Comparison of ENCODE assay signal across 1 mouse cellular context in genomic region chr2:142900862-142901805, GRCm38 (mm10).
A peak's percentile ranks its signal among the peaks of the same experiment; 100 is the strongest.
TF ChIP-seq lines count a peak whose summit lies in the region.

Gene Kif16b, minus strand, starts transcription at chr2:142901531.

TF ChIP-seq in CH12.LX, 34 proteins besides CTCF, POLR2A, EP300 and RAD21 (continued from another document):
- peak; percentile 73; the same call in 1 of the 2 replicates for TF ChIP-seq MAZ (IDR thresholded peaks at IDR 0.05; ENCODE audit: low read depth, low read length)
- no peak; the same call in 1 of the 2 replicates for TF ChIP-seq USF1 (IDR thresholded peaks at IDR 0.05; ENCODE audit: low read depth, low read length)
- peak; percentile 95 for TF ChIP-seq NRF1 (IDR thresholded peaks at IDR 0.05; ENCODE audit: low read depth, low read length)
- TF ChIP-seq SIN3A (IDR thresholded peaks at IDR 0.05; ENCODE audit: low read length): peak; percentile 74
- no peak for TF ChIP-seq JUN (IDR thresholded peaks at IDR 0.05; ENCODE audit: insufficient read depth, low read depth, low read length)
- peak; percentile 78 for TF ChIP-seq HCFC1 (IDR thresholded peaks at IDR 0.05; ENCODE audit: low read depth, low read length)
- peak; percentile 81 for TF ChIP-seq MXI1 (IDR thresholded peaks at IDR 0.05; ENCODE audit: low read depth, low read length)
- TF ChIP-seq TCF12 (IDR thresholded peaks at IDR 0.05; ENCODE audit: low read depth, low read length): peak; percentile 67; the same call in 1 of the 2 replicates
